Mouse (Mus musculus): ENCODE measurements around the gene Fstl3. TPM values are rescaled to one million over a fixed set of nuclear protein-coding genes. Genes with fewer than 3 reads are reported as not detected.

Gene Fstl3
- polyA plus RNA-seq, 1 experiment = 17.0 TPM

DNA sequence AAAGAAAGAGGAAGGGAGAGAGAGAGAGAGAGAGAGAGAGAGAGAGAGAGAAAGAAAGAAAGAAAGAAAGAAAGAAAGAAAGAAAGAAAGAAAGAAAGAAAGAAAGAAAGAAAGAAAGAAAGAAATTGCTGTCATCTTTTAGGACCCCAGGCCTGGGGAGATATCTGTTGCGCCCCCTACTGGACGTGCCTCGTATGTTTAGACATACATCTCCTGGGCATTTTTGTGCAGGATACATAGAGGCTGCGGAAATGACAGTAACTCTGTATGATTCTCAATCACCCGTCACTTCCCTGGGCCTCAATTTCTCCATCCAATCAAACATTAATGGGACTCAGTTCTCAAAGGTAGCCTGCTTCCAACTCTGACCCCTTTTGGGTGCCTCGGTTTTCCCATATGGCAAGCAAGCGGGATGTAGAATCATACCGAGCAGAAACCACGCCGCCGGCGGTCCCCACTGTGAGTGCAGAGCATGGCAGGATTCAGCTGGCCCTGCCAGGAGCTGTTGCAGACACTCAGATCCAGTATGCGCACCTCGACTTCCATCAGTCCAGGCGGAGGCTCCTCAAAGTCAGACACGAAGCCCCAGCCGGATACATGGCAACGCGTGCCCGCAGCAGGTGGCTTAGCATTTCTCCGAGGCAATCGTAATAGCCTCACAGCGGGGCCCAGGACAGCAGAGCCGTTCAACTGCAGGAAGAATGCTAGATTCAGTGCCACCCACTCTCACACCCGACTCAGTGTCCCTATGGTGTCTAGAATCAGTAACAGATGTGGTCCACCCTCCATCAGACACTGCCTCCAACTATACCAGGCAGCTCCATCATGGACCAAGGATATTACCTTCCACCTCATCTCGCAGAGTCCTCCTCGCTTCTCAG lies 7.1 kb downstream of the Fstl3 start:
- H3K36me3 ChIP-seq (ENCODE audit: control insufficient read depth, insufficient read depth, low read length) = no peaks in the 10 kb centered on the region
- H3K4me1 ChIP-seq (ENCODE audit: control insufficient read depth, insufficient read depth, low read length) = no peaks in the 10 kb centered on the region
- no peaks in the 10 kb centered on the region for H3K27me3 ChIP-seq (replicated peaks; ENCODE audit: control insufficient read depth, insufficient read depth, low read length)
- no peak overlapping the region for H3K4me3 ChIP-seq (ENCODE audit: insufficient read depth, low read depth, low read length)
- 58% methylated on average over 27 of the region's 27 CpGs for WGBS
- TF ChIP-seq CTCF (conservative IDR thresholded peaks at IDR 0.05; ENCODE audit: insufficient read depth, insufficient read length, low read depth, low read length) (peak; percentile 52), POLR2A (IDR thresholded peaks at IDR 0.05; ENCODE audit: low read depth, low read length) (no peak)
- DNase-seq = no peak
- H3K27ac ChIP-seq (ENCODE audit: insufficient read depth, low read depth, low read length) = no peak overlapping the region

DNA sequence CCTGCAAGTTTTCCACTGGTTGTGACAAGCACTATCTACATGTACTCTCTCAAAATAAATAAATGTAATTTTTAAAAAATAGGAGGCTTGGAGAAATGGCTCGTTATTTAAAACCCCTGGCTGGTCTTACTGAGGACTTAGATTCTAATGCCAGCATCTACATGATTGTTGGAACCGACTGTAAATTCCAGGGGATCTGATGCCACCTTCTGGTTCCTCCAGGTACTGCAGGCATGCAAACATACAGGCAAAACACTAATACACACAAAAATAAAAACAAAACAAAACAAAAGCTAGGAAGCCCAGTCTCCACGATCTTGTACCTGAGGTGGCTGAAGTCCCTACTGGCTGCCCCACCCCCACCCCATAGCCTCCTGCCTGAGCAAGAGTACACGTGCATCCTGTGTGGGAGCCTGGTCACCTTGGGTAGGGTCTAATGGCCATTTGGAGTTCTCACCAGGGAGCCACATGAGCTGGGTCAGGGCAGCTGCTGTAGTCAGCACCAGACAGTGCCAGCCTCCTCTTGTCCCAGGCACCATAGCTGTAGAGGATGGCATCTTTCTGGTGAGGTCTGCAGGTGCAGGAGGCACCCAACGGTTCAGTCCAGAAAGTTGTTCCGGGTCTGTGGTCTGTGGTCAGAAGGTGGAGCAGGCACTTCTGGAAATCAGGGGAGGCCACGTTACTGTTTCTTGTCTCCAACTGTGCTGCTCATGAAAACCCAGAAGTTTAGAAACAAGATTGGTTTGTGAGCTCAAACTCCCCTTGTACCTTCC lies 11.5 kb downstream of the Fstl3 start:
- WGBS = 26% methylated on average over 7 of the region's 7 CpGs
- TF ChIP-seq CTCF (conservative IDR thresholded peaks at IDR 0.05; ENCODE audit: insufficient read depth, insufficient read length, low read depth, low read length) (peak; percentile 74), POLR2A (IDR thresholded peaks at IDR 0.05; ENCODE audit: low read depth, low read length) (no peak)
- Histone ChIP-seq H3K4me1 (ENCODE audit: control insufficient read depth, insufficient read depth, low read length) (0 out of 2 replicates have a peak, but pooled peaks cover 7% of the 10 kb centered on the region), H3K4me3 (ENCODE audit: insufficient read depth, low read depth, low read length) (no peak overlapping the region), H3K36me3 (ENCODE audit: control insufficient read depth, insufficient read depth, low read length) (no peaks in the 10 kb centered on the region), H3K27me3 (replicated peaks; ENCODE audit: control insufficient read depth, insufficient read depth, low read length) (no peaks in the 10 kb centered on the region), H3K27ac (ENCODE audit: insufficient read depth, low read depth, low read length) (no peak overlapping the region)
- DNase-seq = peak; percentile 88

GRCm38 (mm10) chr10:79789581-79789980 lies 12.5 kb downstream of the Fstl3 start:
- Histone ChIP-seq H3K27ac (ENCODE audit: insufficient read depth, low read depth, low read length) (no peak overlapping the region), H3K4me1 (ENCODE audit: control insufficient read depth, insufficient read depth, low read length) (0 out of 2 replicates have a peak, but pooled peaks cover 7% of the 10 kb centered on the region), H3K4me3 (ENCODE audit: insufficient read depth, low read depth, low read length) (no peak overlapping the region), H3K27me3 (replicated peaks; ENCODE audit: control insufficient read depth, insufficient read depth, low read length) (no peaks in the 10 kb centered on the region), H3K36me3 (ENCODE audit: control insufficient read depth, insufficient read depth, low read length) (no peaks in the 10 kb centered on the region)
- TF ChIP-seq CTCF (conservative IDR thresholded peaks at IDR 0.05; ENCODE audit: insufficient read depth, insufficient read length, low read depth, low read length) (no peak), POLR2A (IDR thresholded peaks at IDR 0.05; ENCODE audit: low read depth, low read length) (no peak)
- 86% methylated on average over 2 of the region's 2 CpGs for WGBS
- no peak for DNase-seq

- Histone ChIP-seq H3K4me3 (ENCODE audit: insufficient read depth, low read depth, low read length) (no peak within 1 kb of the TSS), H3K36me3 (ENCODE audit: control insufficient read depth, insufficient read depth, low read length) (no peaks in the 10 kb centered on the region), H3K27me3 (replicated peaks; ENCODE audit: control insufficient read depth, insufficient read depth, low read length) (no peaks in the 10 kb centered on the region), H3K4me1 (ENCODE audit: control insufficient read depth, insufficient read depth, low read length) (0 out of 2 replicates have a peak, but pooled peaks cover 10% of the 10 kb centered on the region), H3K27ac (ENCODE audit: insufficient read depth, low read depth, low read length) (no peak within 1 kb of the TSS)
- no peak for DNase-seq
- TF ChIP-seq POLR2A (IDR thresholded peaks at IDR 0.05; ENCODE audit: low read depth, low read length) (no peak), CTCF (conservative IDR thresholded peaks at IDR 0.05; ENCODE audit: insufficient read depth, insufficient read length, low read depth, low read length) (no peak)
- 93% methylated on average over 4 of the region's 4 CpGs for whole genome bisulfite sequencing
Observed at GRCm38 (mm10) chr10:79790861-79791260, 13.8 kb downstream of the Fstl3 start, which contains the start of gene Prss57. Prss57 (minus strand) TSS chr10:79790961.

GRCm38 (mm10) chr10:79792339-79793040 lies 15.4 kb downstream of the Fstl3 start:
- DNase-seq = no peak
- H3K36me3 ChIP-seq (ENCODE audit: control insufficient read depth, insufficient read depth, low read length) = no peaks in the 10 kb centered on the region
- peak overlapping the region; percentile 76 for H3K27ac ChIP-seq (ENCODE audit: insufficient read depth, low read depth, low read length)
- no peak for TF ChIP-seq CTCF (conservative IDR thresholded peaks at IDR 0.05; ENCODE audit: insufficient read depth, insufficient read length, low read depth, low read length)
- no peak for TF ChIP-seq POLR2A (IDR thresholded peaks at IDR 0.05; ENCODE audit: low read depth, low read length)
- 79% methylated on average over 5 of the region's 5 CpGs for WGBS
- no peaks in the 10 kb centered on the region for H3K27me3 ChIP-seq (replicated peaks; ENCODE audit: control insufficient read depth, insufficient read depth, low read length)
- H3K4me3 ChIP-seq (ENCODE audit: insufficient read depth, low read depth, low read length) = no peak overlapping the region
- H3K4me1 ChIP-seq (ENCODE audit: control insufficient read depth, insufficient read depth, low read length) = 0 out of 2 replicates have a peak, but pooled peaks cover 11% of the 10 kb centered on the region

DNA sequence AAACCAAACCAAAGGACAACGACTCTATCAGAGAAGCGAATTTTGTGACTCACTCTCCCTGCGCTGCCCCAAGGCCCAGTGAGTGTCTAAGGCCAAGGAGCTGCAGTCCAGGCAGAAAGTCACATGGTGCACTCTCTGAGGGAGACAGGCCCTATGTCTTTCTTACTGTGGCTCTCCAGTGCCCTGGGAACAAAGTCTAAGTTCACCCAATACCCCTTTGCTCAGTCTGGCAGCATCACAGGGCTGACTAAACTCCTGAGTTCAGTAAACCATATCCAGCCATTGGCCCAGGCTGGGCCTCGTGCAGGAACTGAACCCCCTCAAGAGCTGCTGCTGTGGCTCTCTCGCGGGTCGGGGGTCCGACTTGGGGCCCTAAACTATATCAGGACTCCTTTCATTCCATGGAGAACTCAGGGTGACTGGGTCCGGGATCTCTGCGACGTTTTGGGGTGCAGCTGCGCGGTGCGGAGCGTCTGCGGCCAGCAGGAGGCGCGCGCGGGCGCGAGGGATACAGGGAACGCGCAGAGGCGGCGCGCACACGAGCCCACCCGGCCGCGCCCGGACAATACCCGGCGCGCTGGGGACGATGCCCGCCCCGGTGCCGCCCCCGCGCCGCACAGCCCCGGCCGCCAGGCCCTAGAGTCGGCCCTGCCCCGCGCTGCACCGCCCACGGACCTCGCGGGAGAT lies 16.1 kb downstream of the Fstl3 start, which contains the start of gene Palm:
Palm (plus strand) TSS at position 522 of the 687 bp plus-strand sequence.
- peak within 1 kb of the TSS; percentile 76 for H3K27ac ChIP-seq (ENCODE audit: insufficient read depth, low read depth, low read length)
- peaks cover 18% of the 10 kb centered on the region; the same call in 1 of the 2 replicates for H3K4me1 ChIP-seq (ENCODE audit: control insufficient read depth, insufficient read depth, low read length)
- 4% methylated on average over 51 of the region's 51 CpGs for WGBS
- no peaks in the 10 kb centered on the region for H3K36me3 ChIP-seq (ENCODE audit: control insufficient read depth, insufficient read depth, low read length)
- H3K4me3 ChIP-seq (ENCODE audit: insufficient read depth, low read depth, low read length) = peak within 1 kb of the TSS; percentile 53
- peak; percentile 93 for DNase-seq
- no peaks in the 10 kb centered on the region for H3K27me3 ChIP-seq (replicated peaks; ENCODE audit: control insufficient read depth, insufficient read depth, low read length)
- TF ChIP-seq CTCF (conservative IDR thresholded peaks at IDR 0.05; ENCODE audit: insufficient read depth, insufficient read length, low read depth, low read length) = peak; percentile 71
- TF ChIP-seq POLR2A (IDR thresholded peaks at IDR 0.05; ENCODE audit: low read depth, low read length) = no peak

Measured in kidney, adult 2 months (tissue).